ENCODE assay signal across 11 mouse cellular contexts in genomic region chr2:167539536-167540476, GRCm38 (mm10). TPM values are rescaled to one million over a fixed set of nuclear protein-coding genes. Genes with fewer than 3 reads are reported as not detected.
A peak's percentile ranks its signal among the peaks of the same experiment; 100 is the strongest.
DNase-seq lines count a peak whose midpoint lies in the region; ATAC-seq and TF ChIP-seq lines count a peak whose summit lies in the region.
"Had no signal": no experiment of that assay in that cellular context is flagged by ENCODE, and none has a peak within 500 bp of the region (broad histone marks: within the 10 kb centered on the region; RNA-seq: fewer than 3 reads in every experiment).

No protein-coding gene starts in this region.

- no peak; the same call in 1 of the 2 replicates for ATAC-seq in hindbrain, embryonic 12.5 days (ENCODE audit: low FRiP score)
- ATAC-seq in midbrain, embryonic 13.5 days: peak; percentile 25; the same call in 1 of the 2 replicates

- 14% methylated on average over 14 of the region's 14 CpGs for WGBS in hindbrain, embryonic 12.5 days
- WGBS in midbrain, embryonic 13.5 days: 16% methylated on average over 14 of the region's 14 CpGs
- WGBS in thymus, adult 2 months: 83% methylated on average over 14 of the region's 14 CpGs

- no peak for TF ChIP-seq POLR2A in thymus, adult 2 months (IDR thresholded peaks at IDR 0.05; ENCODE audit: control insufficient read depth, extremely low read depth, insufficient read depth, low read length, poor library complexity)

- H3K36me3 ChIP-seq in hindbrain, embryonic 12.5 days: 0 out of 2 replicates have a peak, but pooled peaks cover 5% of the 10 kb centered on the region
- no peaks in the 10 kb centered on the region for H3K36me3 ChIP-seq in midbrain, embryonic 13.5 days
- H3K36me3 ChIP-seq in thymus, adult 2 months (ENCODE audit: control insufficient read depth, insufficient read depth, low read length): no peaks in the 10 kb centered on the region

- H3K27ac ChIP-seq in hindbrain, embryonic 12.5 days: peak overlapping the region; percentile 65; the same call in 1 of the 2 replicates
- peak overlapping the region; percentile 25; the same call in 1 of the 2 replicates for H3K27ac ChIP-seq in midbrain, embryonic 13.5 days
- H3K27ac ChIP-seq in thymus, adult 2 months (ENCODE audit: control insufficient read depth, insufficient read depth, low read length): no peak overlapping the region

- peaks cover 57% of the 10 kb centered on the region for H3K4me1 ChIP-seq in hindbrain, embryonic 12.5 days
- peaks cover 53% of the 10 kb centered on the region for H3K4me1 ChIP-seq in midbrain, embryonic 13.5 days (replicated peaks)
- peaks cover 45% of the 10 kb centered on the region for H3K4me1 ChIP-seq in thymus, adult 2 months (replicated peaks; ENCODE audit: control insufficient read depth, insufficient read depth, low read length)

- H3K4me2 ChIP-seq in hindbrain, embryonic 12.5 days (replicated peaks): peak overlapping the region; percentile 87
- peak overlapping the region; percentile 76 for H3K4me2 ChIP-seq in midbrain, embryonic 13.5 days (replicated peaks)

- peak overlapping the region; percentile 59; the same call in 1 of the 2 replicates for H3K9ac ChIP-seq in hindbrain, embryonic 12.5 days
- H3K9ac ChIP-seq in midbrain, embryonic 13.5 days (replicated peaks): 0 out of 2 replicates have a peak overlapping the region, but pooled peaks have one; percentile 24

- H3K27me3 ChIP-seq in hindbrain, embryonic 12.5 days: peaks cover 66% of the 10 kb centered on the region
- H3K27me3 ChIP-seq in midbrain, embryonic 13.5 days: peaks cover 65% of the 10 kb centered on the region
- H3K27me3 ChIP-seq in thymus, adult 2 months (ENCODE audit: control insufficient read depth, insufficient read depth, low read length): no peaks in the 10 kb centered on the region

- H3K9me3 ChIP-seq in hindbrain, embryonic 12.5 days (replicated peaks): no peaks in the 10 kb centered on the region
- H3K9me3 ChIP-seq in midbrain, embryonic 13.5 days: no peaks in the 10 kb centered on the region

- TF ChIP-seq CTCF in thymus, adult 2 months (IDR thresholded peaks at IDR 0.05; ENCODE audit: borderline replicate concordance, control insufficient read depth, extremely low read depth, insufficient read depth, low read length, poor library complexity): no peak

- peak; percentile 38 for DNase-seq in kidney, postnatal 10 days
- no peak for DNase-seq in kidney, adult 18-20 months
- peak; percentile 33 for DNase-seq in adipocyte (ENCODE audit: low spot score)
- DNase-seq in ovary, postnatal 36 days (ENCODE audit: low spot score): no peak
- no peak for DNase-seq in thymus, adult 2 months
- no peak for DNase-seq in spleen, adult 12 weeks (ENCODE audit: low spot score)
- DNase-seq: adrenal gland, adult 2 months; thymus, postnatal 25 days had no signal

- H3K4me3 ChIP-seq in hindbrain, embryonic 12.5 days: peak overlapping the region; percentile 50
- H3K4me3 ChIP-seq in midbrain, embryonic 13.5 days (replicated peaks): peak overlapping the region; percentile 45
- H3K4me3 ChIP-seq in thymus, adult 2 months (ENCODE audit: control insufficient read depth, insufficient read depth, low read length): no peak overlapping the region

RNA-seq across cellular contexts. Expression of gene Snai1, which starts 1.8 kb away (rescaled TPM):
- 30.1 and 39.0 TPM in 2 replicates for polyA plus RNA-seq in hindbrain, embryonic 12.5 days (2016; fragmentation: Nextera tagmentation; extraction: Ambion mirVana)
- polyA plus RNA-seq in midbrain, embryonic 13.5 days (2015; fragmentation: Nextera tagmentation; extraction: Ambion mirVana): 5.4 and 5.8 TPM in 2 replicates
- polyA plus RNA-seq in thymus, adult 2 months (2012; rRNA removed): 10.6 and 10.7 TPM in 2 replicates
- polyA plus RNA-seq: erythroblast, embryonic 14.5 days had no signal

RNA-seq across cellular contexts. Expression of gene Spata2, which starts 47.1 kb away (rescaled TPM):
- 20.8 and 25.3 TPM in 2 replicates for polyA plus RNA-seq in hindbrain, embryonic 12.5 days (2016; fragmentation: Nextera tagmentation; extraction: Ambion mirVana)
- 25.1 and 30.2 TPM in 2 replicates for polyA plus RNA-seq in midbrain, embryonic 13.5 days (2015; fragmentation: Nextera tagmentation; extraction: Ambion mirVana)
- polyA plus RNA-seq in thymus, adult 2 months (2012; rRNA removed): 60.6 and 65.2 TPM in 2 replicates

RNA-seq across cellular contexts. Expression of gene Rnf114, which starts 47.4 kb away (rescaled TPM):
- polyA plus RNA-seq in hindbrain, embryonic 12.5 days (2016; fragmentation: Nextera tagmentation; extraction: Ambion mirVana): 120 TPM in 2 replicates
- 154 and 165 TPM in 2 replicates for polyA plus RNA-seq in midbrain, embryonic 13.5 days (2015; fragmentation: Nextera tagmentation; extraction: Ambion mirVana)
- polyA plus RNA-seq in thymus, adult 2 months (2012; rRNA removed): 189 and 234 TPM in 2 replicates

Comparison
In these comparisons a context has a peak if more than half of its experiments do, and no peak if none do; other contexts are left out.
1. DNase-seq: peak in kidney, postnatal 10 days (single experiment) and adipocyte (single experiment); none in kidney, adult 18-20 months (single experiment), ovary, postnatal 36 days (single experiment), thymus, adult 2 months (single experiment) and spleen, adult 12 weeks (single experiment).